Mouse (Mus musculus): Measurements from ENCODE around the gene Lect2.

- TF ChIP-seq POLR2A (IDR thresholded peaks at IDR 0.05; ENCODE audit: borderline replicate concordance, low read depth, low read length) (no peak), CTCF (IDR thresholded peaks at IDR 0.05; ENCODE audit: low read depth, low read length) (no peak)
Observed at GRCm38 (mm10) chr13:56556701-56557100, 8.4 kb upstream of the Lect2 start.

Measured in bone marrow macrophage, adult 2 months (primary cell).